Mouse (Mus musculus): Measurements from ENCODE around the gene Trim61.

Trim61 gene

GRCm38 (mm10) chr8:64987731-64988130 lies 30.6 kb downstream of the Trim61 start, which contains the start of gene Trim75:
TSS of gene Trim75 (minus strand) at chr8:64987831.
- no peak for DNase-seq (ENCODE audit: low read depth, low spot score)

GRCm38 (mm10) chr8:64983150-64983897 lies 35.0 kb downstream of the Trim61 start:
- DNase-seq (ENCODE audit: low read depth, low spot score), result no peak

Measured in brain, embryonic 18.5 days (tissue).